Mouse (Mus musculus): ENCODE data around the gene Git2.

DNA sequence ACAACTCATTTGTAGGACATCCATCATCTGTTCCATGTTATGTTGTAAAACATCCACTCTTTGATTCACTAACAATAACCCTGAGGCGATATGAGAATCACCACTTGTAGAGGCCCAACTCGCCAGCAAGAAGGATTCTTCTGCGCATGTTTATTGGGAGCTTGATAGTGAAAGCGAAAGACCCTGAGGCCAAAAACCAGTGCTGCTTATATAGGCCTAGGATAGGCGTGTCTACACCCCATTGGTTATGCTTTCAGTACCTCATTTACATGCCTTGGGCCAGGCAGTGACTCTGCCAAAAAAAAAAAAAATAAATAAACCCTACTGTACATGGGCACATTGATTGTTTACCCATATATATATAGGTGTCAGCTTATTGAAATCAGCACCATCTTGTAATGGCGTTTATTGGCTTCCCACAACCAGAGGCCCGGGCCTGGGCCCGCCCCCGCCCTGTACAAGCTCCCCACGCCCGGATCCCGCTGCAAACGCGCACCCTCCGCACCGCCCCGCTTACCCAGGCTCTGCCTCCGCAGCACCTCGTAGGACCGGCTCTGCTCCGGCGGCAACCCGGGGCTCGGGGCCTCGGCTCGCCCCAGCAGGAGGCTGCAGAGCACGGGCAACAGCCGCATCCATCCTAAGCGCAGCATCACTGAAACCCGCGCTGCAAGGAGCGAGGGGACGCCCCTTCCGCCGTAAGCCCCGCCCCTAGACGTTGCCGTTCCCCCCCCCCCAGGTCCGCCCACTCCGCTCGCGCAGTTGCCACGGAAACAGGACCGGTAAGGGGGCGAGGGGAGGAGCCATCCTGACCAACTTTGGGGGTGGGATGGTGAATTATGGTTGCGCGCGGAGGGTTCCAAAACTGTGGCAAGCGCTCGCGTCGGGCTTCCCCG lies 47.7 kb upstream of the Git2 start, which contains the start of gene 1500011B03Rik:
- no peak for TF ChIP-seq CTCF (IDR thresholded peaks at IDR 0.05; ENCODE audit: low read depth, low read length)
- no peak for TF ChIP-seq TAL1 (conservative IDR thresholded peaks at IDR 0.05; ENCODE audit: low read depth, low read length)
- no peak for TF ChIP-seq GATA1 (IDR thresholded peaks at IDR 0.05; ENCODE audit: borderline replicate concordance, low read length)

Measured in G1E (cell line).